Mouse (Mus musculus) E14TG2a.4 (cell line): Measurements from ENCODE around the gene Fuk.
"Not testable (repeated sequence)": the region's sequence is repeated elsewhere in the genome, so short reads cannot be mapped to it uniquely, and the experiment has no call there.

Experiments
- CTCF ChIP-seq: conservative IDR thresholded peaks from 2 replicates; pipeline ENCODE4 v1.5.1; 2014; ENCODE audit warnings: low read length
- NANOG ChIP-seq: IDR thresholded peaks from 2 replicates; pipeline ENCODE4 v1.6.1; 2014; ENCODE audit warnings: borderline replicate concordance, low read length, mixed read lengths
- POU5F1 ChIP-seq: IDR thresholded peaks from 2 replicates; pipeline ENCODE4 v1.6.1; 2014; ENCODE audit warnings: low read length, borderline replicate concordance

DNA sequence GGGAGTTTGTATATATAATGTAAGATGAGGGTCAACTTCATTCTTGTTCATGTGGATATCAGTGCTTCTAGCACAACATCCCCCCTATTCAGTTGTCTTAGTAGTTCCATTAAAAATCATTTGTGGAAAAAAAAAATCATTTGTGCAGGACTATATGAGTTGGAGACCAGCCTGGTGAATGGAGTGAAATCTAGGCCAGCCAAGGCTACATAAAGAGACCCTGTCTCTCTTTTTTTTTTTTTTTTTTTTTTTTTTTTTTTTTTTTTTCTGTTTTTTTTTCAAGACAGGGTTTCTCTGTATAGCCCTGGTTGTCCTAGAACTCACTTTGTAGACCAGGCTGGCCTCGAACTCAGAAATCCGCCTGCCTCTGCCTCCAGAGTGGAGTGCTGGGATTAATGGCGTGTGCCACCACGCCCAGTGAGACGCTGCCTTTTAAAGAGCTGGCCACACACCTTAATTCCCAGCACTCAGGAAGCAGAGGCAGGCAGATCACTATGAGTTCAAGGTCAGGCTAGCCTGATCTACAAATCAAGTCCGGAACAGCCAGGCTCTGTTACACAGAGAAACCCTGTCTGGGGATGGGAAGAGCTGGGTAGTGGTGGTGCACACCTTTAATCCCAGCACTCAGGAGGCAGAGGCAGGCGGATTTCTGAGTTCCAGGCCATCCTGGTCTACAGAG, 40.8 kb downstream of the Fuk start:
- not testable (repeated sequence) for TF ChIP-seq CTCF, POU5F1
- peak; percentile 37; the same call in 1 of the 2 replicates for TF ChIP-seq NANOG
